Mouse (Mus musculus) fat pad, adult 2 months (tissue): ENCODE measurements around the gene Lpcat2b.
"Not testable (repeated sequence)": the region's sequence is repeated elsewhere in the genome, so short reads cannot be mapped to it uniquely, and the experiment has no call there.

Experiments
- DNase-seq: peaks from one replicate; pipeline ENCODE4 v3.0.0-alpha.2; 2011; ENCODE audit warnings: low read depth, low spot score; ENCODE audit errors: extremely low read depth

Gene Lpcat2b

DNA sequence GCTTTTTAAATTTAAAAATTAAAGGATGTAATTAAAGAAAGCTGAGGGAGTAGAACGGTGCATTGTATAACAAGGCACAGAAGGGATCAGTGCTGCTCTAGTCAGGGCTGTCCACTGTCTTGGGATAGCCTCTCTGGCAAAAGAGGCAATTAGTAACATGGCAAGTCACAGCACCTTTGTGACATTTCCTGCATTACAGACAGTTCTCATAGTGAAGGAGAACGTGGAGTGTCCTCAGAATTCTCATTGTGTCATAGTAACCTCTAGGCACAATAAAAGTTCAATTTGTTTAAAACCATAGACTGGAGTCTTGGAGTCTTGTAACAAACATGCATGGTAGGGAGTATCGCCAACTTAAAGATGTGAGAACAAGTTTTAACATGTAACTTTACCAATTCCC is at the start of gene Lpcat2b:
Lpcat2b (plus strand) TSS at position 301 of the 400 bp plus-strand sequence.
- no peak for DNase-seq

- not testable (repeated sequence) for DNase-seq
Measured at GRCm38 (mm10) chr5:107386448-107386847, 44.9 kb upstream of the Lpcat2b start.

GRCm38 (mm10) chr5:107387788-107388187 is 43.6 kb upstream of the Lpcat2b start:
- no peak for DNase-seq

- DNase-seq: no peak
Measured at GRCm38 (mm10) chr5:107389373-107389772, 42.0 kb upstream of the Lpcat2b start.

DNA sequence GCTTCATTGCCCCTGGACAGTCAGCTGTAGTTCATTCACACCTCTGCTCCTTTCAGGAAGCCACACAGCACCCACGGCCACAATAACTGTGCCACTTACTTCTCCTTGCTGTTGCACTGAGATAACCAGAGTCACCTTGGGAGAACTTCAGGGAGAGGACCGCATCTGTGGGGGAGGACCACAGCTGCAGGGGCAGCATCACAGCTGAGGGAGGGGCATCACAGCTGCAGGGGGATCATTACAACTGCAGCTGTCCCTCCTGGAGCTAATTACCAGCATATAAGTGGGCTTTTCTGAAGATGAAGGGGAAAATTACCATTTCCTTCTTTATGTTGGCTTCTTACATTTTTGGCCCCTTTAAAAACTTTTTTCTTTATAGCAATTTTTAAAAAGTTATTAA is 36.9 kb upstream of the Lpcat2b start:
- DNase-seq: no peak

- no peak for DNase-seq
Measured at GRCm38 (mm10) chr5:107402436-107402835, 28.9 kb upstream of the Lpcat2b start, which contains the start of gene Ephx4. Gene Ephx4, plus strand, starts transcription at chr5:107402736.

DNA sequence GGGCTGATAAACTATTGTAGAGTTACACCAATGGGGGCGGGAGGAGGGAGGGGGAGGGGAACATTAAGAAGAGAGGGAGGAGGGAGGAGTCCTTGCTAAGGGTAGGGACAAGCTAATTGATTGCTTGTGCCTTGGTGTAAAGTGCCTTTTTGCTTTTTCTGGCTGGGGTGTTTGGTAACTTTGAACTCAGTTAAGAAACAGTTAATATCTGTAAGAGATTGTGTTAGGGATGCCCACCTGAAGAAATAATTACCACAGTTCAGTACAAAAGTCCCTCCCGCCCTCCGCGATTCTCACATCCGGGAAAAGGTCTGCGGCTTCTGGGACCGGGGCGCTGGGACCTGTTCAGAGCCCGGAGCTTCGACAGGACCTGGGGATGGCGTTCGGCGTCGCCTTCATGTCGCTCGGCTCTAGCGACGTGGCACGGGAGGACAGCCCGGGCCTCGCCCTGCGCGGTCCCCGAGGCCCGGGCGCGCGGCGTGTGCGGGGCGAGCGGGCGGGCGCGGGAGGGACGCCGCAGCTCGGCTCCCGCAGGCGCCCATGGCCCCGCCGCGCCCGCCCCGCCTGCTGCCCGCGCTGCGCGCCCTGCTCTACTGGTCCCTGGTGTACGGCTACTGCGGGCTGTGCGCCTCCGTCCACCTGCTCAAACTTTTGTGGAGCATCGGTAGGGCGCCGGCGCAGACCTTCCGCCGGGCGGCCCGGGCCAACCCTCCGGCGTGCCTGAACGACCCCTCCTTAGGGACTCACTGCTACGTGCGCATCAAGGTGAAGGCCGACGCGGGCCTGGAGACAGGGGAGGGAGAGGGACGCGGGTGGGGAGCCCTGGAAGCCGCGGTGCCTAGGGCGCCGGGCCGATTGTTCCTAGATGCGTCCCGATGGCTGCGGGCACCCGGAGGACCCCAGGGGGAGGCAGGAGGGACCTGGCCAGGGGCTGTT is 28.1 kb upstream of the Lpcat2b start:
- no peak for DNase-seq

DNA sequence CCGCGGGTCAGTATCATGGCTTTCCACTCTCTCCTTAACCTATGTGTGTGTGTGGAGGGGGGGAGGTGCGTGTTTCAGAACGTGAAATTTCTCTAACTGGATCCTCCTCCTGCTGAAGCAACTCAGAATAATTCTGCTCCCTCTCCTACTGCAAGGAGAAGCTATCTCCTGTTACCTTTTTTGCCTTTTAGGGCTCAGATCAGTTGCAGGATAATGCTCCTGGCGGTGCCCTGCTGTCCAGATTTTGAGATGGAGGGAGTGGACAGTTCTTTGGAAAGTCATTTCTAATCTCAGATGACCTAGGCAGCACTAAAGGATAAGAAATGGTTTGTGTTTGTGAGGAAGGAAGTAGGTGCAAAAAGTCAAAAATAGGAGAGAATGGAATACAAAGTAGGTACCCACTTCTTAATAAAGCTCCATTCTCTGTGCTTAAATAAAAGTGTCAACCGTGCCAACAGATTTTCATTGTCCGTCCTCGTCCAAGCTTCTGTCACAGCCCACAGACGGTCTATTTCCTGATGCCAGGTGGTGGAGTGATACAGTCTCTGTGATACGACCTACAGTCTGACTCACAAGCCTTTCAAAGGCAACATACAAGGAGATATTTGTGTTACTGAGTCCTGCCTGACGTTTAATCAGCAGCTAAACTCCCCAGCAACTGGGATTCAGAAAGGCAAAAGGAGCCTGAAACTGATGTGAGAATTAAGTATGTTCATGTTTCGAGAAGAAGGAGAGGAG is 27.2 kb upstream of the Lpcat2b start:
- no peak for DNase-seq

DNA sequence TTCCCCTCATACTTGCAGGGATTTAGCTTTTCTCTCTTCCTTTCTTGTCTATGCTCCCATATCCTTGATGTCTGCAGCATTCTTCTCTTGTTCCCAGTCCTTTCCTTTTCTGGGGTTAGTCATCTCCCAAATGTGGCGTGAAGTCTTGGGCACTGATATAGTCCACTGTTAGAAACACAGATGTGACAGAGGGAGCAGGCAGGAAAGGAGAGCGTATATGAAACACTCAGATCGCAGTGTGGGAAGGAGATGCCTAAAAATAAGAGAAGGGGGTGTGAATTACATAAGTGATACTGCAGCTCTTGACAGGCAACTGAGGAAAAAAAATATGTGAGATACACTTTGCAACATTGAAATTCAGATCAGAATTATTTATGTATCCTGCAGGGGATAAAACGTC is 26.0 kb upstream of the Lpcat2b start:
- DNase-seq: no peak

- no peak for DNase-seq
Measured at GRCm38 (mm10) chr5:107410305-107410704, 21.0 kb upstream of the Lpcat2b start.

DNA sequence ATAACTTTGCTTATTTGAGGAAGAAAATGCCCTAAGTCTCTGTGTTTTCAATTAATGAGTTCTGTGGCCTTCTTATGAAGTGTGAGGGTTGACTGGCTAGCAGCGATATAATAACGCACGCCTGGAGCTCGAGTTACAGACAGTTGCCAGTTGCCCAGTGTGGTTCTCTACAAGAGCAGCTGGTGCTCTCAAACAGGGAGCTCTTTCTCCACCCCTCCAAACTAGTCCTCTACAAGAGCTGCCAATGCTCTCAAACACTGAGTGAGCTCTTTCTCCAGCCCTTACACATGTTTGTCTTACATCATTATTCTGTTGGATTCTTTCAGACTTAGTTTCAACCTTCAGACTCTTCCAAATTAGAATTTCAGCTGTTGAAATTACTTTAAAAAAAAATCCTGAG is 20.0 kb upstream of the Lpcat2b start:
- DNase-seq: no peak

DNA sequence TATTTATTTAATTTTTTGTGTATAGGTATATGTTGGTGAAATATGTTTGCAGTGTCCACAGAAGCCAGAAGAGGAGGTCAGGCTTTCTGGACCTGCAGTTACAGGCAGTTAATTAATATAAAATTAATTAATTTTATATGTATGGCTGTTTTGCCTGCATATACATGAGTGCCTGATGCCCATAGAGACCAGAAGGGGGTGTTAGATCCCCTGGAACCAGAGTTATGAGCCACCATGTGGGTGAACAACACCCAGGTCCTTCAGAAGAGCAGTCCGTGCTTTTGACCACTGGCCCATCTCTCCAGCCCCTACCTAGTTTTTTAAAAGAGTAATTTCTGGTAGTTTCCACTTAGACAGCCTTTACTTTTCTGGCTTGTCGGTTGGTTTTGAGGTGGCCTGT is 19.1 kb upstream of the Lpcat2b start:
- DNase-seq: no peak

GRCm38 (mm10) chr5:107415098-107415497 is 16.3 kb upstream of the Lpcat2b start:
- no peak for DNase-seq

- DNase-seq: no peak
Measured at GRCm38 (mm10) chr5:107421676-107422075, 9.7 kb upstream of the Lpcat2b start.

DNA sequence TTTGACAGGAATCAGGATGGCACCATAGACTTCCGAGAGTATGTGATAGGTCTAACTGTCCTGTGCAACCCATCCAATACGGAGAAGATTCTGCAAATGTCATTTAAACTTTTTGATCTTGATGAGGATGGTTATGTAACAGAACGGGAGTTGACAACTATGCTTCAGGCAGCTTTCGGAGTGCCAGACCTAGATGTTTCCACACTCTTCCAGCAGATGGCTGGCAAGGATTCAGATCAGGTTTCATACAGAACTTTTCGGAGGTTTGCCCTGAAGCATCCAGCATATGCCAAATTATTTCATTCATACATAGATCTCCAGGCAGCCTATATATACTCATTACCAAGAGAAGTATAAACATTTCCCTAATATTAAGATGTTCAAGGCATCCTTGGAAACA is 2.7 kb downstream of the Lpcat2b start:
- DNase-seq: no peak

GRCm38 (mm10) chr5:107436185-107436584 is 4.8 kb downstream of the Lpcat2b start:
- no peak for DNase-seq

DNA sequence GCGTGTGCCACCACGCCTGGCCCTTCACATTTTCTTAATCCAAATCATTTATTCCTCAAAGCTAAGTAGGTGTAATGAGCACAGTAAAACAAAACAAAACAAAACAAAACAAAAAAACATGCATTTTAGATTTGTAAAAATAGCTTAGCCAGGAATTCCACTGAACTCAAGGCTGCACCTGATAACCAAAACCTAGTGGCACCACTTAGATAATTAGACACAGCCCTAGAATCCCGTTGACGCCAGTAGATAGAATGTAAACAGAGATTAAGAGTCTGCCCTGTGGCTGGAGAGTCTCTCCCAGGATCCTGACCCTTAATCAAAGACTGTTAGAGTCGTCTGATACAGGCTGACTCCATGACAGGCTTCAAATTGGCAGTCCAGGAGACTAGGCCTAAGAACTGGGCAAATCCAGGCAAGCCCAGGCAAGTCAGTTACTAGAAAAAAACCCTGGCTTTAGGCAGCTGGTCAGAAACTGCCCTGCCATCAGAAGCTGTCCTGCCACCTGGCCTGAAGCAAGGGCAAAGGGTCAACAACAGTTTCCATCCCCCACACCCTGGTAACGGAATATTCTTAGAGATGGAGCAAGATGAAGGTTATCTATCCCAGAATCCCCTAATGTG is 5.3 kb downstream of the Lpcat2b start:
- DNase-seq: no peak

GRCm38 (mm10) chr5:107437464-107438281 is 6.3 kb downstream of the Lpcat2b start, which contains the start of gene Btbd8:
Gene Btbd8, plus strand, starts transcription at chr5:107437997.
- DNase-seq: no peak

- no peak for DNase-seq
Measured at GRCm38 (mm10) chr5:107438353-107438752, 7.0 kb downstream of the Lpcat2b start.

DNA sequence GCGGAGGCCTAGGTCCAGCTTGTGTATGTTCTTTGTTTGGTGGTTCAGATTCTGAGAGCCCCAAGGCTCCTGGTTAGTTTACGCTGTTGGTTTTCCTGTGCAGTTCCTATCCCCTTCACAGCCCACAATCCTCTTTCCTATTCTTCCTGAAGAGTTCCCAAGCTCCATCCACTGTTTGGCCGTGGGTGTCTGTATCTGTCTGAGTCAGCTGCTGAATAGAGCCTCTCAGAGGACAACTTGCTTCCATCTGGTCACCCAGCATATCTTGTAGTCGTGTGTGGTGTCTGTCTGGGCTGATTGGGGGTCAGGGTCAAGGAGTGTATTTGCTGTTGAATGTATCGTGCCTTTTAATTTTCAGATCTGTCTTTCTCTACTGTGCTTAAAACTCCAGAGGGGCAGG is 10.5 kb downstream of the Lpcat2b start:
- no peak for DNase-seq

GRCm38 (mm10) chr5:107444251-107444650 is 12.9 kb downstream of the Lpcat2b start:
- DNase-seq: no peak
